Mouse (Mus musculus): ENCODE results near the gene Fam120a.

Gene Fam120a

DNA sequence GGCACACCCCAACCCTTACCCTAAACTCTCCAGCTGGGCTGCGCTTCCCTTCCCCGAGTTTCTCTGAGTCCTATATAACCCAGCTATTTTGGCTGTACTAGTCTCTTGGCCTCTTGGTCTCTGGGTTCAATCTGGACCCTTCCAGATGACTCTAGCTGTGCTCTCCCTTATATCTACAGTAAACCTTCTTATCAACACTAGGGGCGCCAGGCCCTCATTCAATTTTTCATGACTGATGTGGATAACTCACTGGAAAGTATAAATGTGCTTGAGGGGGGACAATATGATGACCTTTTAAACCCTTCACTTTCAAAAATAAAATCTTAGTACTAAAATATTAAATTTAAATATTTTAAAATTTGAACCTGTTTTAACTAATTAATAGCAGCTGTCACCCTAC lies 115.0 kb downstream of the Fam120a start:
- DNase-seq (ENCODE audit: low read depth), result no peak

DNA sequence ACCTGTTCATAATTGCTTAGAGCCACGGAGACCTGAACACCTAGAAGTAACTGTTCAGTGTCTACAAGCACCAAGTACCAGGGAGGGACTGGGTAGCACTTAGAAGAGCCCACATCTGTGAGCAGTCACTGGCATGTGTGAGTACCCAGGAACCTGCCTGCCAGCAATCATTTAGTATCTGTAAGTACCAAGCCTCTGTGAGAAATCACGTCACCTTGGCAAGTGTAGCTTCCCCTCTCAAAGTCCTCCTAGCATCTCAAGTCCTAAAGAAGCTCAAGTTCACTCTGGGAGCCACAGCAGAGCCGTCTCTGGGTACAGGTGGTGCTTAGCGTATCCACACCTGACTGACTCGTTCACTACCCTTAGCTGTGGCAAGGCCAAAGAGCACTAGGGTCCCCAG lies 116.1 kb downstream of the Fam120a start:
- DNase-seq (ENCODE audit: low read depth), result no peak

DNA sequence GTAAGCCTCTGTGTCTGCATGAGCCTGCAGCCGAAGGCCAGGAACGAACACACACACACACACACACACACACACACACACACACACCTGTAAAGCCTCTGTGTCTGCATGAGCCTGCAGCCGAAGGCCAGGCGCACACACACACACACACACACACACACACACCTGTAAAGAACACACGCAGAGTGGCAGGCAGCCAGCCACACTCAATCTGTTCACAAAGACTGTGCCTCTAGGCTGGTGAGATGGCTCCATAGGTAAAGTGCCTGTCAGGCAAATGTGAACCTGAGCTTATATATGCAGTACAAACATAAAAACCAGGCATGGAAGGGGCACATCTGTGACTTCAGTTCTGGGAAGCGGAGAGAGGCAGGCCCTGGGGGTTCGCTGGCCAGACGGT lies 117.0 kb downstream of the Fam120a start:
- no peak for DNase-seq (ENCODE audit: low read depth)

DNA sequence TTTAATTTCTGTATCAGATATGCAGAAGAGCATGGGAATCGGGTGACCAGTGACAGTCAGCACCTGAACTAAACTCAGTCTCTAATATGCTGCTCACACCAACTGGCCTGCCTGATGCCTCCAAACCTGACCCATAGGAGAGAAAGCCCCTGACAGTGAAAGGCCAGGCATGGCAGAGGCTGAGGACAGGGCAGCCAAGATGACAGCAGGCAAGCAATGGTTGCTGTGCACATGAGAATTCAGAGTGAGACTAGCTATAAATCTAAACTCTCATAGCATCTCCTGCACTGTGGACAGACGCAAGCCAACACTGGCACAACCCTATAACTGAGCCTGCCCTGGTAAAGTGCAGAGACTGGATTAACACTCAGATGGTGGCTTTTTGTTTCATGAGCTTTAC lies 117.5 kb downstream of the Fam120a start:
- DNase-seq (ENCODE audit: low read depth), result no peak

DNA sequence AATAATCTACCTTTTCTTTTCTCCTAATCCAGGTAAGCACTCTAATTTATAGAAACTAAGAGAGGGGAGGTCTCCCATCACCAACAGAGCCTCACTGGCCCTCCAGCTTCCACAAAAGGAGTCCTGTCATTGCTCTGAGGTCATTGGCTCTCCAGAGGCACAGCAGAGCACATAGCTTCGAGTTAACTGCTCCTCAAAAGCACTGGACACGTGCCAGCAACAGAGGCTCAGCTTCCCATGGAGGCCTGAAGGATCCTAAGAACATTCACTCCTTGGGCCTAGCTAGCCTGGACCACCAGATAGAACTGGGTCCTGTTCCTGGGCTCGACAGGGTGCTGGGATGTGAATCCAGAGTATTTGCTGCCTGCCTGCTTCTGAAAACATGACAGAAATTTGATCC lies 118.7 kb downstream of the Fam120a start:
- no peak for DNase-seq (ENCODE audit: low read depth)

DNA sequence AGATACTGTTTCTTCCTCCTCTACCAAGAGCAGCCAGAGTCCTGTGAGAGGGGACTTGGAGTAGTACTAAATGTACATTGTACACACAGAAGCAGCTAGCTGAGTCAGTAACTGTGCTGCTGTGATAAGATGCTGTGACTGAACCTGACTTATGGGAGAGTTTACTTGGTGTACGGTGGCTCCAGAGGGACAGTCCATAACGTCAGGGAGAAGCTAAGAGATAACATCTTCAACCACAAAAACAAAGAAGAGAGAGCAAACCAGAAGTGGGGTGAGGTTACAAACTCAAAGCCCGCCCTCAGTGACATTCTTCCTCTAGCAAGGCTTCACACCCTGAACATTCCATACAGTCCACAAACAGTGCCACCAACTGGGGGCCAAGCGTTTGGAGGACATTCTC lies 122.5 kb downstream of the Fam120a start:
- DNase-seq (ENCODE audit: low read depth), result peak; percentile 82

DNA sequence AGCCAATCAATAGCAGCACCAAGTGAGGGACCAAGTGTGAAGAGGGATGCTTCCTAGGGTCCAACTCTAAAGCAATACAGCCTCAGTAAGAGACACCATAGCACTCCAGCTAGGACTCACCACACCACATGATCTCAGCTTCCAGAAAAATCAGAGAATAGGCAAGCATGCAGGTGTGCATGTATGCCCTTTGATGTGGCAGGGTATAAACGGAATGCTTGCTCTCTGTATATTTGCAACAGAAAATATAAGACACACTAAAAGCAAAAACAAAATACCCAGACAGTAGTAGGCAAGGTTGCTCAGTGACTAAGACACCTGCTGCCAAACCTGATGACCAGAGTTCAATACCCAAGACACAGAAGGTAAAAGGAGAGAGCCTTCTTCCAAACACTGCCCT lies 124.3 kb downstream of the Fam120a start:
- DNase-seq (ENCODE audit: low read depth), result no peak

DNA sequence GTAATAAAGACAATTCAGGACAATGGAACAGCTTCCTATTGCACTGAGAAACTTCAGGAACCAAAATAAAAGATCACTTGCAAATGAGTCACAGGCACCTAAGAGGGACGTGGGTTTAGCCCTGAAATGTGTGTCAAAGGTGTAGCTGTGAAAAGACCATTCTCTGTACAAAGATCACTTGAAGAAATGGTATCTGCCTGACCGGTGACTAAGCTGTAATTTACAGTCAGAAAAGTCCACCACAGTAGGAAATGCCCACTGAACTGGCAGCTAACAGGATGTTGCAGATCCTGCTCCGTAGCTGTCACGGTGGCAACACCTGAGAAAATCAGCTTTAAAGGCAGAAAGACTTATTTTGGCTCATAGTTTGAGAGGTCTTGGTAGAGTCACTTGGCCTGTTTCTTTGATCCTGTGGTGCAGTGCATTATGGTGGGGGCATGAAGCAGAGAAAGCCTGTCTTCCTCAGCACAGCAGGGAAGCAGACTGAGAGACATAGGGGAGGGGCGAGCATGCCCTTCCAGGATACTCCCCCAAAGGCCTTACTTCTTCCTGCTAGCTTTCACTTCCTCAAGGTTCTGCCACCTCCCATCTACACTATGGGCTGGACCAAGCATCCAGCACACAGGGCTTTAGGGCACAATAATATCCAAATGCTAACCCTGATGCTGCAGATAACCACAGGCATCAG lies 125.8 kb downstream of the Fam120a start:
- DNase-seq (ENCODE audit: low read depth), result no peak

DNA sequence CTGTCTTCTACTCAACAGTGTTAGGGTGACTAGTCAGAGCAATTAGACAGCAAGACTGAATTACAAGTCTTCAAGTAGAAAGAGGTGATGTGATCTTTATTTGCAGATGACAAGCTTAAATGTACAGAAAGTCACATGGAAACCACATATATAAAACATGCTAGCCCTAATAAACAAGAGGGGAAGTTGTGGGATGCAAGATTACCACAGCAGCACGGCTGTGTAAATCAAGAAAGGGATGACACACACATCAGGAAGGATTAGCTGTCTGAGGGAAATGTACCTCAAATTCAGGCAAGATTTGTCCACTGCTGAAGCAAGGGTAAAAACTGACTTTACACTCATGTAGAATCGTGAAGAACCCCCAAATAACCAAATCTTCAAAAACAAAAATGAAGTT lies 129.5 kb downstream of the Fam120a start:
- DNase-seq (ENCODE audit: low read depth), result no peak

DNA sequence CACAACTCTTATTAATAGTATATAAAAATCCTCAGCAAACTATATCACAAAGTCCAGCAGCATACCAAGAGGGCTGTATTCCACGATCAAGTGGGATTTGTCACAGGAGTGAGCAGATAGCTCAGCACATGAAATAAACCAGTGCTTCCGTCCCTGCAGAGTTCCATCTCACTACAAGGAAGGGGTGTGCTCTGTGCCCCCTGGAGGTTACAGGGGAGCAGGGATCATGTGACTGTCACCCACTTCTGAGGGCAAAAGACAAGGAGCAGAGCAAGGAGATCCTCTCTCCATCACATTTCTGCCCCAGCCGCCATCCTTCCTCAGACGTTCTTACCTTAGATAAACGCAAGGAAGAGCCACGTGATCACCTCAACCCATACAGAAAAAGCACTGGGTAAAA lies 130.3 kb downstream of the Fam120a start:
- DNase-seq (ENCODE audit: low read depth), result no peak

DNA sequence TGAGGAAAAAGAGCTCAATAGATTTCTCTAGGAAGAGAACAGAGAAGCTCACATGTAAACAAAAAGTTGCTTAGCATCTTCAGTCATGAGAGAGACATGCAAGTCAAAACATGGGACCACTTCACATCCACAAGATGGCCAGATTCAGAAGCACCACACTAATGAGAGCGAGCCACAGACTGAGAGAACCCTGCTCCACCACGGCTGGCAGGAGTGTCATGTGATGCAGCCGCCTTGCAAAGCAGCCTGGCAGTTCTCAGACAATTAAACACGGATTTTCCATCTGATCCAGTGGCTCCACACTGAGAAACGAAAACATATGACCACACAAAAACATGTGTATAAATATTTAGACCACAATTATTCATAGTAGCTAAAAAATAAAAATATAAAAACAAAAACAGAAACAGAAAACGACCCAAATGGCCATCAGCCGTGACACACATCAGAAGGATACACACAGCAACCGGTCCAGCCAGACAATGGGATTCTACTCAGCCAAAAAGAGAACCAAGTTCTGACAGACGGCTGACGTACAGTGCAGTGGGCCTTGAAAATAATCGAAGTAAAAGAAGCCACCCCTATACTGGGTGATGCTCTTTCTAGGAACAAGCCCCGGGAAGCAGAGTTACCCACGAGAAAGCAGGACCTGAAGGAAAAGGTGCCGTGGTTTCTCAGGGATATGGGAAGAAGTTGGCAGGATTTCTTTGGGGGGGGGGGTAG lies 137.1 kb downstream of the Fam120a start:
- DNase-seq (ENCODE audit: low read depth), result no peak

DNA sequence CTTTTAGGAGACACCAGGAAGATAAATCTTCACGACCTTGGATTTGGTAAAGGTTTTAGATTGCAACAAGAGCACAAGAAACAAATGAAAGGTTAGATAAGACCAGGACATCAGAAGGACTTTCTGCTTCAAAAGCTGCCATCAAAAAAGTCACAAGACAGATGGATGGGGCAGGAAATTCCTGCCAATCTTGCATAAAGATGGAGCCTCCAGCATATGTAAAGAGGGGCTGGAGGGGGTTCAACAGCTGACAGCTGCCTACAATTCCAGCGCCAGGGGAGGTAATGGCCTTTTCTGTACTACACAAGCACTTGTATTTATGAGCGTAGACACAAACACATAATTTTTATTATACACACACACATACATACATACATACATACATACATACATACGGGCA lies 138.0 kb downstream of the Fam120a start:
- DNase-seq (ENCODE audit: low read depth), result no peak
